Mouse (Mus musculus): ENCODE measurements around the gene Jag2. TPM values are rescaled to one million over a fixed set of nuclear protein-coding genes. Genes with fewer than 3 reads are reported as not detected.
A peak's percentile ranks its signal among the peaks of the same experiment; 100 is the strongest.

Gene Jag2
- polyA plus RNA-seq, 1 experiment: 8.6 TPM

- Histone ChIP-seq H3K4me1 (ENCODE audit: control insufficient read depth, insufficient read depth, insufficient read length) (peaks cover 59% of the 10 kb centered on the region), H3K36me3 (ENCODE audit: control insufficient read depth, insufficient read depth, low read length) (peaks cover 5% of the 10 kb centered on the region; the same call in 1 of the 2 replicates), H3K4me3 (ENCODE audit: extremely low read depth, insufficient read depth, insufficient read length) (peak overlapping the region; percentile 67), H3K27me3 (ENCODE audit: control insufficient read depth, insufficient read depth, low read length) (no peaks in the 10 kb centered on the region), H3K27ac (ENCODE audit: insufficient read depth, low read length) (peak overlapping the region; percentile 93)
- WGBS: 5% methylated on average over 8 of the region's 8 CpGs
- DNase-seq (ENCODE audit: low read depth in 1 of 2, low spot score in 2 of 2): peak; percentile 50 to 75
- no peak; the same call in 1 of the 2 replicates for TF ChIP-seq POLR2A (IDR thresholded peaks at IDR 0.05; ENCODE audit: low read depth, low read length)
- TF ChIP-seq CTCF (IDR thresholded peaks at IDR 0.05; ENCODE audit: extremely low read depth, insufficient read depth, insufficient read length, insufficient replicate concordance): no peak
These were observed 69.6 kb downstream of the Jag2 start for GRCm38 (mm10) chr12:112859930-112860329.

GRCm38 (mm10) chr12:112858581-112859336 is 70.8 kb downstream of the Jag2 start:
- peaks cover 5% of the 10 kb centered on the region; the same call in 1 of the 2 replicates for H3K36me3 ChIP-seq (ENCODE audit: control insufficient read depth, insufficient read depth, low read length)
- DNase-seq (ENCODE audit: low read depth in 1 of 2, low spot score in 2 of 2): no peak
- 80% methylated on average over 9 of the region's 9 CpGs for WGBS
- TF ChIP-seq CTCF (IDR thresholded peaks at IDR 0.05; ENCODE audit: extremely low read depth, insufficient read depth, insufficient read length, insufficient replicate concordance) (no peak), POLR2A (IDR thresholded peaks at IDR 0.05; ENCODE audit: low read depth, low read length) (no peak)
- no peaks in the 10 kb centered on the region for H3K27me3 ChIP-seq (ENCODE audit: control insufficient read depth, insufficient read depth, low read length)
- peak overlapping the region; percentile 93 for H3K27ac ChIP-seq (ENCODE audit: insufficient read depth, low read length)
- H3K4me1 ChIP-seq (ENCODE audit: control insufficient read depth, insufficient read depth, insufficient read length): peaks cover 58% of the 10 kb centered on the region
- peak overlapping the region; percentile 11; the same call in 1 of the 2 replicates for H3K4me3 ChIP-seq (ENCODE audit: extremely low read depth, insufficient read depth, insufficient read length)

Other genes with a start within 250 kb of the Jag2 start
- gene Cep170b, start 209.3 kb downstream of the Jag2 start, polyA plus RNA-seq (2012; rRNA removed): 7.6 and 9.1 TPM in 2 replicates
- gene Pld4, start 169.1 kb downstream of the Jag2 start, polyA plus RNA-seq (2012; rRNA removed): 332 and 401 TPM in 2 replicates
- gene Ahnak2, start 127.1 kb downstream of the Jag2 start, polyA plus RNA-seq (2012; rRNA removed): 0.46 and 0.83 TPM in 2 replicates
- 0.83 and 1.1 TPM in 2 replicates for gene Clba1, start 120.8 kb downstream of the Jag2 start, polyA plus RNA-seq (2012; rRNA removed)
- gene Cdca4, start 100.4 kb downstream of the Jag2 start, polyA plus RNA-seq (2012; rRNA removed): 30.4 and 34.0 TPM in 2 replicates
- gene Gpr132, start 61.5 kb downstream of the Jag2 start, polyA plus RNA-seq (2012; rRNA removed): 77.9 and 81.1 TPM in 2 replicates
- 25.4 and 28.8 TPM in 2 replicates for gene Nudt14, start 12.3 kb upstream of the Jag2 start, polyA plus RNA-seq (2012; rRNA removed)
- 22.3 and 61.1 TPM in 2 replicates for gene Btbd6, start 46.7 kb upstream of the Jag2 start, polyA plus RNA-seq (2012; rRNA removed)
- 127 and 186 TPM in 2 replicates for gene Brf1, start 70.9 kb upstream of the Jag2 start, polyA plus RNA-seq (2012; rRNA removed)
- 29.1 and 38.6 TPM in 2 replicates for gene Pacs2, start 84.7 kb upstream of the Jag2 start, polyA plus RNA-seq (2012; rRNA removed)
- gene Tex22, start 144.7 kb upstream of the Jag2 start, polyA plus RNA-seq (2012; rRNA removed): 0.20 and 0.48 TPM in 2 replicates
- gene Mta1, start 168.5 kb upstream of the Jag2 start, polyA plus RNA-seq (2012; rRNA removed): 55.6 and 77.7 TPM in 2 replicates
- 137 and 141 TPM in 2 replicates for gene Crip2, start 210.5 kb upstream of the Jag2 start, polyA plus RNA-seq (2012; rRNA removed)
- 414 and 544 TPM in 2 replicates for gene Crip1, start 216.5 kb upstream of the Jag2 start, polyA plus RNA-seq (2012; rRNA removed)
- gene Tedc1, start 226.6 kb upstream of the Jag2 start, polyA plus RNA-seq (2012; rRNA removed): 16.8 and 23.2 TPM in 2 replicates